Mouse (Mus musculus) ovary, postnatal 10 days (tissue): ENCODE data around the gene Zc2hc1b.
A peak's percentile ranks its signal among the peaks of the same experiment; 100 is the strongest.
"Not testable (repeated sequence)": the region's sequence is repeated elsewhere in the genome, so short reads cannot be mapped to it uniquely, and the experiment has no call there.

Source experiments
- DNase-seq: peaks from one replicate; pipeline ENCODE4 v3.0.0; 2022; ENCODE audit warnings: low spot score

Zc2hc1b gene

DNA sequence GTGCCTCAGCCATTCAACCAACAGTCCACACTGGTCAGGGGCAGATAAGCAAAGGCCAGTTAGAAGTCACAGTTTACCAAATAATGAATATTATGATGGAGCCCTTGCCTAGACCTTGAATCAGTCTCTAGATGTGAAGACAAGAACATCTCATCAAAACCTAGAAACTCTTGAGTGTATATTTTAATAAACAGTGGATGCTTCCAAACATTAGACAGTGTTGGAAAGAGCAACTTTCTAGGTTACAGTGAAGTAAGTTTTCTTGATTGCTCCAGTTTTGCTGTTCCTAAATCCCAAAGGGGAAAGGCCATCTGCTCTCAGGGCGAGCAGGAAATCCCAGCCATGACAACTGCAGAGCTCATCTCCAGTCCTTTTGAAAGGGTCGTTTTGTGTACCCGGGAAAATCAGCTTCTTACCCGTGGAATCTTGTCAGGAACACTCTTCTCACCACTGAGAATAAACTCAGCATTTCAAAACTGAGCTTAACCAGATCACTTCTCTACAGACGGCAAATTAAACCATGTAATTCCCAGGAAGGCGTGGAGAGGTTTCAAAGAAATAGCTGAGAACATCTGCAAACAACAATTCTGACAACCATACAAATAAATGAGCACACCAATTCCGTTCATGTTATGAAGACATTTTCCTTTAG lies at the start of gene Zc2hc1b:
Gene Zc2hc1b (minus strand): TSS at position 51 of the 652 bp plus-strand sequence.
- DNase-seq = no peak

DNA sequence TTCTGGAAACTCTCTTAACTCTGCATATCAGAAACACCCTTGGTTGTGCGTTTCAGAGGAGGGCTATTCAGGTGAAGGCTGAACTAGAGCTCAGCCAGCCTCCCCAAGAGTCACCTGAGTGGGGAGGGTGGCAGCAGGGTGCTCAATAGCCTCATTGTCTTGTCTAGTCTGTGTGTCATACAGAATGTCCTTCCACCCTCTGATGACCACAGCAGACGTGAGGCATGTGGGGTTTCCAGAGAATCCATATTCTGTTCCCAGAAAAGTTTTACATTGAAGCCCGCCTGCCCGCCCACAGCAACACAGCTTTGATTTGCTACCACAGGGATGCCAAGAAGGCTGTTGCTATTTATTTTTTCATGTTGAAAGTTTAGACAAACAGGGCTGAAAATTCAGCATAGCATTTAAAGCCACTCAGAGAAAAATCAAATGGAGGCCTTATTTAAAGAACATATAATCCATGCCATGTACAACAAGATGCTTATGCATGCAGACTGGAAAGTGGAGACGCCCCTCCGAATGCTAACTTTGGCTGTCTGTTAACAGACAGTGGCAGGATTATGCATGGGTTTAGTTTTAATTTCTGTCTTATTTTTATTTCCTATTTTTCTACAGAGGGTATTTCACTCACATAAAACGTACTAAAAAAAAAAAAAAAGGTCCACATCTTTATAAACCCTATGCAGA lies 47.7 kb upstream of the Zc2hc1b start:
- no peak for DNase-seq

DNA sequence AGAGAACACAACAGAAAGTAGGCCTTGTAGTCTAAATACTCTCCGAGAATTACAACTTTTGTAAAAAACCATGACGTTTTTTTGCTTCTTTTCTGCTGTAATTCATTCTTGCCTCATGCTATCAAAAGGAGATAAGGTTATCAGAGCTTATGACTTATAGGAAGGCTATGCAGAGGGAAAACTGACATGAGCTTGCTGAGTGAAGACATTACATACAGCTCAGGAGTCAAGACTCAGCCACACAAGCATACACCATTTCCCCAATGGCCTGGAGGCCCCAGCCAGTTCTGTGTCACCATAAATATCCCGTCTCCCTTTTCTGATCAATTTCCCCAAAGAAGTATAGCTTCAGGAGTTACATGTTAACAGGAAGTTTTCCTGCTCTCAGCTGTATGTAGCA lies 44.3 kb upstream of the Zc2hc1b start:
- no peak for DNase-seq

- DNase-seq = no peak
Observed at GRCm38 (mm10) chr10:13220061-13220460, 42.2 kb upstream of the Zc2hc1b start.

- DNase-seq = no peak
Observed at GRCm38 (mm10) chr10:13213956-13214355, 36.1 kb upstream of the Zc2hc1b start.

- DNase-seq = no peak
Observed at GRCm38 (mm10) chr10:13212829-13213228, 35.0 kb upstream of the Zc2hc1b start.

- DNase-seq = no peak
Observed at GRCm38 (mm10) chr10:13212326-13212725, 34.5 kb upstream of the Zc2hc1b start.

DNA sequence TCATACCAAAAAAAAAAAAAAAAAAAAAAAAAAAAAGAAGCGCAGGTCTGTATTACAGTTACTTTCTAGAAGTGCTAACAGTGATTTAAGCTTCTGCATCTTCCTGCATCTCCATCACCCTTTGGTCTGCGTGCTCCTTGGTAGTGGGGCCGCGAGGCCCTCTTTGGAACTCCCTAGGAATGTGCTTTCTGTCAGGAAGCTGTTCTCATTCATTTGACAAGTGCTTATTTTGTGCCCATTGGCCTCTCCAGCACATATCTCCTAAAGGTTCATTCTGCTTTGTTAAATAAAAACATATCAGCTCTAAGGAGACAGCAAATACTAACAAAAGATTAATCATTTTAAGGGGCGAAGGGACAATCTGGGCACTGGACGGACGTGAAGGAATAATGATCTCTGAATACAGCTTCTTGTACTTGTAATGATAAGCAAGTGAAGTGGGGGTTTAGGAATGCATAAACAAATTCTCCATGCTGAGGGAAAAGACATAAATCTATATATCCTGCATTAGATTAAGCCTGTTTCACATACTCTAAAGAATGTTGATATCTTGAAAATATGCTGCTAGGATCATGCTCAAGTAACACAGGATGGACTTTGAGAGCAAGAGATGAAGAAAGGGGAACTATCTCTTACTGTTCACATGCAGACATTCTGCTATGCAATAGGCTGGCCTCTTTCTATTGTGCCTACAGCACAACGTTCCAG lies 32.3 kb upstream of the Zc2hc1b start:
- DNase-seq = no peak

DNA sequence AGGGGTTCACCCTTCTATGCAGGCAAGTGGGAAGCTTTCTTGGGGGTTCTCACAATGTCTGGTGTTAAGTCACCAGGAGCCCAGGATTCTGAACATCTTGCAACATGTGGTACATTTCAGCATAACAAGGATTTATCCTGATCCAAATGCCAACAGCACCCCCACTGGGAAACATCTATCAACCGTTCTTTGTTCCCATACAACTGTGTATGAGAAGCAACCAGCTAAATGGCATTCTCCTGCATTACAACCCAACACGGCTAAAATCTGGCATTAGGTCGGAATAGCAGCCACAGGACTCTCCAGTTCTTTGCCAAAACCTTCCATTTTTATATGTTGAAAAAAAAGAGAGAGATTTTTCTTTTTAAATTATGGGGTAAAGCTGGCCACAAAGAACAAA lies 31.7 kb upstream of the Zc2hc1b start:
- no peak for DNase-seq

DNA sequence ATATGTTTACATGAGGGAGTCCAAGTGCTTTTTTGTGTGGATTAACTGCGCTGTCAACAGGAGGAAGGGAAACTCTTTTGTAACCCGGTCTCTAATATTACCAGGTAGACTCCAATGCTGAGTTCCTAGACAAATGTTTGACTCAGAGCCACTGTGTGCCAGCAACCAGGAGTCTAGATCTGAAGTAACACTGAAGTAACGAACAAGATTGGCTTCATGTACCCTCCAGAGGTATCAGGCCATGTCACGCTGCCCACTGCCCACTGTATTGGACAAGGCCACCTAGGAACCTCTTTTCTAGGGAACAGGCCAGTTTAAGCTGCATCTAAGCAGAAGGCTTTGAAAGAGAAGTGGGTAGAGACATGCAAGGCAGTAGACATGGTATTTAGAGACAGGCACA lies 31.2 kb upstream of the Zc2hc1b start:
- no peak for DNase-seq

- DNase-seq = no peak
Observed at GRCm38 (mm10) chr10:13201741-13202293, 24.0 kb upstream of the Zc2hc1b start.

DNA sequence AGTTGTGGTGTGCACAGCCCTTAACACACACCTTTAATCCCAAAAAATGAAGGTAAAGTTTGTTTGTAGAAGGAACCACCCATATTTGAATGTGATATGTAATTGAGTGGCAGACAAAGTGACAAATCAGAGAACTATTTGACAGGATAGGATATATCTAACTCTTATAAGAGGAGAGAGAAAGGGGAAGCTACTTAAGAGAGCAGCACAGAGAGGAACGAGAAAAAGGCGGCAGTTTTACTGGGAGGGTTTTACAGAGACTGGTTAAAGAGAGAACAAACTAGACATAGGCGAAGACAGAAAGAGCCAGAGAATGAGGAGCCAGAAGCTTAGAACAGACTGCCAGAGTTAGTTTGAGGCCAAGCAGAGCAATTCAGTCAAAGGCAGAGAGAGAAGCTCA lies 23.0 kb upstream of the Zc2hc1b start:
- DNase-seq = no peak

DNA sequence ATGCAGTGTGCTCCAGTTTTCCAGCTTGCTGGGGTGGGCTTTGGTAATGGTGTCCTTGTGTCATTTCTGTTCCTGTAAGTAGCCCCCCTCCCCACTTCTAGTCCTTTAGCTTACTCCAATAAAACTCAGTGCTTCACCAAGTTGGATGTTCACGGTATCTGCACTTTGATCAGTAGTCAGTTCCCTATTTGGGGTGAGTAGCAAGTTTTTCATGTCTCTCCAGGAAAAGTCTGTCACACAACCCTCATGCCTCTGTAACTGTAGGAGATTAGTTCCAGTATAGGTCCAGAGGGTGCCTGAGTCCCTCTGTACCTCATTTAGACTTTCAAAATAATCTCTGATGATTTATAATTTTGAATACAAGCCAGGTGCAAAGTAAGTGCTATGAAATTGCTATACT lies 21.4 kb upstream of the Zc2hc1b start:
- DNase-seq = no peak

- DNase-seq = no peak
Observed at GRCm38 (mm10) chr10:13196872-13197507, 19.2 kb upstream of the Zc2hc1b start.

- DNase-seq = not testable (repeated sequence)
Observed at GRCm38 (mm10) chr10:13193496-13193895, 15.7 kb upstream of the Zc2hc1b start.

DNA sequence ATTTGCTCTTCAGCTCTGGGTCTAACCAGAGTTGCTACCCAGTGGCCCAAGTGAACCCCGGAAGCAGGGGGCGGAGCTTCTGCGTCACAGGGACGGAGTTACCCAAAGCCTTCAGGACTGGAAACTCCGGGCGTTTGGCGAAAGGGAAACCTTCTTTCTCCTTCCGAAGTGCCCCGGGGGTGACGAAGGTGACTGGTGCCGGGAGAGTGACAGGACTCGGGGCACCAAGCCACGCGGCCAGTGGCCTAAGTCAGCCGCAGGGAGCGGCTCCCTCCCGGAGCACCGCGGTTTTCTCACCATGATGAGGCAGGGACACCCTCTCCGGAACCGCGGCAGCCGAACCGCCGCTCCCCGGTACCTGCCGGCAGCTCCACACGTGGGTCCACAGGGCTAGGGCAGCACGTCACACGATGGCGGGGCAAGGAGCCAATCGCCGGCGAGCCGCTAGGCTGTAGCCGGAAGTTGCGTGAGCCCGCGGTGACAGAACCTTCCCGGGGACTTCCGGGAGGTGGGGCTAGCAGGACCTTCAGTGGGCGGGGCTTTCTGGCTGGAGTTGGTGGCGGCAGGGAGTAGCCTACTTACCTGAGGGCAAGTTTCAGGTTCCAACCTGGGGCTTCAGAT lies 15.0 kb upstream of the Zc2hc1b start, which contains the start of gene Ltv1:
Gene Ltv1 (minus strand): TSS at position 438 of the 621 bp plus-strand sequence.
- peak; percentile 83 for DNase-seq

DNA sequence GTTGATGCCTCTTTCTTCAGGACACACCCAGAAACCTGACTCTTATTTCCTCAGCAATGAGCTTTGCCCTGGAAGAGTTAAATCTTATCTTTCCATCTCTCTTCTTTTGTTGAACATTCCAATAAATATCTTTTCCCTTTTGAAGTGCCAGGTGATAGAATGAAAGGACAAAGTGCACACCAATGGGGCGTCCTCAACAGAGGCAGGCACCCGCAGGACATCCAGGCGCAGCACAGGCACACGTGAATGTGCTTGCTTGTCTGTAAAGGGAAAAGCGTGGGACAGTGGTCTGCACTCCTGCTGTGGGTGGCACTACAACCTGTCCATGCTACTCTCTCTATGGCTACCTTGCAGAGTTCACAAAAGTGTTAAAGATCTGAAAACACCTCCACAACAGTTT lies 12.1 kb upstream of the Zc2hc1b start:
- DNase-seq = no peak

- DNase-seq = no peak
Observed at GRCm38 (mm10) chr10:13186754-13187153, 8.9 kb upstream of the Zc2hc1b start.

DNA sequence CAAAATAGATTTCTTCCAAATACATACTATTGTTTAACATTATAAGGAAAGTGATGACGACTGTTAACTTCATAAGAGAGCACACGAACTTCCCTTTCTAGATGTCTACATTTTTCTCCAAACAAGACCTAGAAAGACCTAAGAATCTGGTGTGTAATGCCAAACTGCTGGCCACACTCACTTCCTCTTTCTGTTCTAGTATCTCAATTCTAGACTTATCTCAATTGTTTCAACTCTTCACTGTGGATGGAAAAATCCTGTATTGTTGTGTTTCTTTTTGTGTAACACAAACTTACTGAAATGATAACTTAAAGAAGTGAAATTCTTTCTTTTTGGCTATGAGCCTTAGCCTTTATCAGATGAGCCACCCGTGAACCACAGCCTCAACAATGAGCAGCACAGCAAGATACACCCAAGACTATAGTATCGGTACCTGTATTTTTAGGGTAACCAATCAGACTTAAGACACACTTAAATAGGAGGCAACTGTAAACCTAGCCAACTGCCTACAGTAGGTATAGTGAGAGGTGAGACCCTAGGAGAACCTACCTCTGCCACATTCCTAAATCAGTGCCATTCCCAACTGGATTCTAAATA lies 6.4 kb upstream of the Zc2hc1b start:
- no peak for DNase-seq

- no peak for DNase-seq
Observed at GRCm38 (mm10) chr10:13180211-13180610, 2.4 kb upstream of the Zc2hc1b start.

DNA sequence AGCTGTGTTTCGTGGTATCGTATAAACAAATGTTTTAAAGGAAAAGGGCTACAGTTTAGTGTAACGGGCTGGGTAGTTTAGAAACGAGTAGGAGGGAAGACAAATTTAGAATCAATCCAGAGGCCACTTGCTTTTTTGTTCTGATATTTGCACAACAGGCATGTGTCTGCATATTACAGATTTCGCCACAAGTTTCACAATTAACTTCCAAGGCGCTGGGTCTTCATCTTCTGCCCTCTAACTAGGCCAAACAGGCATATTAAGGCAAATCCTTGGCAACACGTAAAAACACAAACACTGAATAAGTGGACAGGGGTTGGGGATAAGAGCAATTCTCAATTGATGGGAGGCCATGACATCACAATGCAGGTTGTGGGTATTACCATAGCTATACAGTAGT lies 2.0 kb downstream of the Zc2hc1b start:
- no peak for DNase-seq
